In genomic region chr1:97657786-97658185, GRCm38 (mm10) we compare ENCODE assay signal across 12 mouse cellular contexts. TPM values are rescaled to one million over a fixed set of nuclear protein-coding genes. Genes with fewer than 3 reads are reported as not detected.
DNase-seq lines count a peak whose midpoint lies in the region; ATAC-seq and TF ChIP-seq lines count a peak whose summit lies in the region.
"Had no signal": no experiment of that assay in that cellular context is flagged by ENCODE, and none has a peak within 500 bp of the region (broad histone marks: within the 10 kb centered on the region; RNA-seq: fewer than 3 reads in every experiment).

No protein-coding gene starts in this region.

- 76% methylated on average over 2 of the region's 2 CpGs for WGBS in hindbrain, embryonic 14.5 days
- WGBS in midbrain, embryonic 12.5 days: 79% methylated on average over 2 of the region's 2 CpGs

- no peaks in the 10 kb centered on the region for H3K9me3 ChIP-seq in hindbrain, embryonic 14.5 days (ENCODE audit: control insufficient read depth, low read length)
- no peaks in the 10 kb centered on the region for H3K9me3 ChIP-seq in midbrain, embryonic 12.5 days

- peaks cover 26% of the 10 kb centered on the region for H3K4me1 ChIP-seq in bone marrow macrophage, adult 2 months (ENCODE audit: control insufficient read depth, insufficient read depth, low read length)
- H3K4me1 ChIP-seq in hindbrain, embryonic 14.5 days (replicated peaks; ENCODE audit: control insufficient read depth, insufficient read depth, low read length): peaks cover 65% of the 10 kb centered on the region
- H3K4me1 ChIP-seq in midbrain, embryonic 12.5 days: peaks cover 68% of the 10 kb centered on the region

- no peak overlapping the region for H3K9ac ChIP-seq in hindbrain, embryonic 14.5 days
- H3K9ac ChIP-seq in midbrain, embryonic 12.5 days (replicated peaks): no peak overlapping the region

- TF ChIP-seq POLR2A in bone marrow macrophage, adult 2 months (IDR thresholded peaks at IDR 0.05; ENCODE audit: borderline replicate concordance, low read depth, low read length): no peak

- peak overlapping the region; percentile 97 for H3K27ac ChIP-seq in gastrocnemius, adult 2 months
- no peak overlapping the region for H3K27ac ChIP-seq in bone marrow macrophage, adult 2 months (ENCODE audit: insufficient read depth, low read depth, low read length)
- H3K27ac ChIP-seq in hindbrain, embryonic 14.5 days: no peak overlapping the region
- H3K27ac ChIP-seq in midbrain, embryonic 12.5 days (replicated peaks): no peak overlapping the region

- DNase-seq in gastrocnemius, adult 2 months: peak; percentile 68
- no peak for DNase-seq in gastrocnemius, postnatal 10 days
- DNase-seq in hindbrain, embryonic 14.5 days (ENCODE audit: low spot score): peak; percentile 23
- DNase-seq in MN1 (ENCODE audit: low spot score): no peak
- DNase-seq in heart, postnatal 25 days (ENCODE audit: low spot score): no peak
- no peak for DNase-seq in urinary bladder, postnatal 36 days (ENCODE audit: low spot score in 2 of 2)
- DNase-seq: adrenal gland, postnatal 14 days had no signal

- H3K27me3 ChIP-seq in hindbrain, embryonic 14.5 days (ENCODE audit: control insufficient read depth, insufficient read depth, low read length): no peaks in the 10 kb centered on the region
- H3K27me3 ChIP-seq in midbrain, embryonic 12.5 days: no peaks in the 10 kb centered on the region
- H3K27me3 ChIP-seq: CH12.LX had no signal

- peak overlapping the region; percentile 66 for H3K4me2 ChIP-seq in hindbrain, embryonic 14.5 days (replicated peaks)
- H3K4me2 ChIP-seq in midbrain, embryonic 12.5 days (replicated peaks): peak overlapping the region; percentile 16; the same call in 1 of the 2 replicates
- H3K4me2 ChIP-seq: heart, embryonic 11.5 days had no signal

- H3K4me3 ChIP-seq in gastrocnemius, adult 2 months: peak overlapping the region; percentile 9; the same call in 1 of the 2 replicates
- peak overlapping the region; percentile 5 for H3K4me3 ChIP-seq in bone marrow macrophage, adult 2 months (ENCODE audit: insufficient read depth, low read length)
- H3K4me3 ChIP-seq in hindbrain, embryonic 14.5 days (replicated peaks; ENCODE audit: low read length): no peak overlapping the region
- H3K4me3 ChIP-seq in midbrain, embryonic 12.5 days: no peak overlapping the region

- no peak for ATAC-seq in hindbrain, embryonic 14.5 days (ENCODE audit: low FRiP score)
- no peak for ATAC-seq in midbrain, embryonic 12.5 days (ENCODE audit: low FRiP score, low read depth)
- ATAC-seq: lung, postnatal 0 days had no signal

- intact Hi-C loops in gastrocnemius, adult 2 months (cut with DNase I): loop anchor here (10.0 kb wide), 1 partner anchor 437 kb away; the partner anchor contains the start of gene Pam
- intact Hi-C loops in heart, postnatal 25 days (cut with DNase I): no loop called here

- no peak for TF ChIP-seq CTCF in gastrocnemius, adult 2 months (IDR thresholded peaks at IDR 0.05)
- no peak for TF ChIP-seq CTCF in bone marrow macrophage, adult 2 months (IDR thresholded peaks at IDR 0.05; ENCODE audit: low read depth, low read length)

- H3K36me3 ChIP-seq in hindbrain, embryonic 14.5 days (replicated peaks; ENCODE audit: control insufficient read depth, insufficient read depth): no peaks in the 10 kb centered on the region; the same call in 1 of the 2 replicates
- peaks cover 3% of the 10 kb centered on the region; the same call in 1 of the 2 replicates for H3K36me3 ChIP-seq in midbrain, embryonic 12.5 days

RNA-seq across cellular contexts. Expression of gene D1Ertd622e, which starts 4.1 kb away (rescaled TPM):
- 10 to 100 TPM; 11.5 to 18.3 TPM for total RNA-seq in gastrocnemius, adult 2 months (2021)
- 10 to 100 TPM; 32.3 to 38.3 TPM for total RNA-seq in gastrocnemius, postnatal 10 days (2021)
- polyA plus RNA-seq in bone marrow macrophage, adult 2 months (2012; ENCODE audit: insufficient read depth, insufficient read length, missing spikeins): 96.0 and 102 TPM in 2 replicates
- 62.8 and 75.9 TPM in 2 replicates for polyA plus RNA-seq in hindbrain, embryonic 14.5 days (2014; fragmentation: Nextera tagmentation; extraction: Ambion mirVana)
- polyA plus RNA-seq in midbrain, embryonic 12.5 days (2016; fragmentation: Nextera tagmentation; extraction: Ambion mirVana): 34.3 and 43.3 TPM in 2 replicates
- total RNA-seq in heart, postnatal 25 days (2021): 1 to 10 TPM; 4.0 TPM

Comparison
In these comparisons a context has a peak if more than half of its experiments do, and no peak if none do; other contexts are left out.
1. DNase-seq: peak in gastrocnemius, adult 2 months (single experiment) and hindbrain, embryonic 14.5 days (single experiment); none in gastrocnemius, postnatal 10 days (single experiment), MN1 (single experiment), heart, postnatal 25 days (single experiment) and urinary bladder, postnatal 36 days (0 of 2).
2. H3K4me3 ChIP-seq: peak in gastrocnemius, adult 2 months (single experiment) and bone marrow macrophage, adult 2 months (single experiment); none in hindbrain, embryonic 14.5 days (single experiment) and midbrain, embryonic 12.5 days (single experiment).